Comparison of ENCODE assay signal across 26 mouse cellular contexts in genomic region chr15:7017281-7017845, GRCm38 (mm10).
DNase-seq lines count a peak whose midpoint lies in the region; ATAC-seq and TF ChIP-seq lines count a peak whose summit lies in the region.
"Had no signal": no experiment of that assay in that cellular context is flagged by ENCODE, and none has a peak within 500 bp of the region (broad histone marks: within the 10 kb centered on the region; RNA-seq: fewer than 3 reads in every experiment).

No protein-coding gene starts in this region.

- TF ChIP-seq EP300 in lung, postnatal 0 days (IDR thresholded peaks at IDR 0.05): no peak

- no peaks in the 10 kb centered on the region for H3K4me1 ChIP-seq in embryonic facial prominence, embryonic 14.5 days (ENCODE audit: control insufficient read depth, insufficient read depth, low read length)
- peaks cover 12% of the 10 kb centered on the region; the same call in 1 of the 2 replicates for H3K4me1 ChIP-seq in embryonic facial prominence, embryonic 10.5 days
- H3K4me1 ChIP-seq in lung, postnatal 0 days (ENCODE audit: insufficient read depth, low read depth, low read length): no peaks in the 10 kb centered on the region
- H3K4me1 ChIP-seq: forebrain, embryonic 13.5 days; midbrain, embryonic 15.5 days had no signal

- H3K27ac ChIP-seq in embryonic facial prominence, embryonic 14.5 days (replicated peaks; ENCODE audit: low read depth, low read length): no peak overlapping the region
- no peak overlapping the region for H3K27ac ChIP-seq in embryonic facial prominence, embryonic 10.5 days (replicated peaks)
- no peak overlapping the region for H3K27ac ChIP-seq in lung, postnatal 0 days (ENCODE audit: low read length)
- H3K27ac ChIP-seq: forebrain, embryonic 13.5 days; gastrocnemius, adult 2 months; hindbrain, embryonic 14.5 days; layer of hippocampus, adult 2 months; limb, embryonic 12.5 days; midbrain, embryonic 15.5 days had no signal

- WGBS in embryonic facial prominence, embryonic 14.5 days: 61% methylated on average over 6 of the region's 6 CpGs
- 79% methylated on average over 6 of the region's 6 CpGs for WGBS in embryonic facial prominence, embryonic 10.5 days
- 51% methylated on average over 6 of the region's 6 CpGs for WGBS in lung, postnatal 0 days

- DNase-seq in embryonic facial prominence, embryonic 14.5 days (ENCODE audit: low spot score): peak; percentile 39
- DNase-seq in embryonic facial prominence, embryonic 10.5 days (ENCODE audit: low spot score): no peak
- DNase-seq in lung, postnatal 0 days (ENCODE audit: low spot score): peak; percentile 25
- no peak for DNase-seq in lung, postnatal 36 days
- no peak for DNase-seq in right cerebral cortex, adult 18-20 months
- DNase-seq: adrenal gland, postnatal 25 days; cerebellum, adult 9-10 months; gastrocnemius, adult 2 months; heart, postnatal 4 days; kidney, adult 8-10 months; kidney, postnatal 14 days; lung, adult 18-20 months; lung, postnatal 14 days; thymus, adult 18-20 months; thymus, postnatal 36 days had no signal

- TF ChIP-seq CTCF in lung, postnatal 0 days (IDR thresholded peaks at IDR 0.05): no peak

- no peaks in the 10 kb centered on the region for H3K9me3 ChIP-seq in embryonic facial prominence, embryonic 14.5 days (ENCODE audit: control insufficient read depth, low read length)
- H3K9me3 ChIP-seq in embryonic facial prominence, embryonic 10.5 days: no peaks in the 10 kb centered on the region
- H3K9me3 ChIP-seq in lung, postnatal 0 days (ENCODE audit: low read length): no peaks in the 10 kb centered on the region
- H3K9me3 ChIP-seq: forebrain, embryonic 13.5 days; G1E; heart, embryonic 12.5 days; limb, embryonic 12.5 days; midbrain, embryonic 15.5 days had no signal

- no peak overlapping the region for H3K4me3 ChIP-seq in embryonic facial prominence, embryonic 14.5 days (ENCODE audit: low read depth, low read length)
- no peak overlapping the region for H3K4me3 ChIP-seq in embryonic facial prominence, embryonic 10.5 days
- H3K4me3 ChIP-seq in lung, postnatal 0 days (ENCODE audit: low read depth, low read length): no peak overlapping the region
- H3K4me3 ChIP-seq: erythroblast, embryonic 14.5 days; forebrain, embryonic 13.5 days; gastrocnemius, adult 2 months; heart, embryonic 12.5 days; layer of hippocampus, adult 2 months; limb, embryonic 12.5 days; midbrain, embryonic 15.5 days had no signal

- H3K9ac ChIP-seq in embryonic facial prominence, embryonic 14.5 days (ENCODE audit: low read depth, low read length): no peak overlapping the region
- H3K9ac ChIP-seq in lung, postnatal 0 days (replicated peaks; ENCODE audit: low read depth): no peak overlapping the region
- H3K9ac ChIP-seq: forebrain, embryonic 13.5 days; heart, embryonic 12.5 days; hindbrain, embryonic 14.5 days; limb, embryonic 12.5 days; midbrain, embryonic 15.5 days had no signal

- no peak overlapping the region for H3K4me2 ChIP-seq in embryonic facial prominence, embryonic 14.5 days (ENCODE audit: low read depth, low read length)
- H3K4me2 ChIP-seq in lung, postnatal 0 days (replicated peaks; ENCODE audit: low read depth, low read length): no peak overlapping the region
- H3K4me2 ChIP-seq: forebrain, embryonic 13.5 days; heart, embryonic 12.5 days; hindbrain, embryonic 14.5 days; limb, embryonic 12.5 days; liver, embryonic 11.5 days; midbrain, embryonic 15.5 days had no signal

- H3K27me3 ChIP-seq in embryonic facial prominence, embryonic 14.5 days (replicated peaks; ENCODE audit: control insufficient read depth, insufficient read depth, low read length): no peaks in the 10 kb centered on the region
- H3K27me3 ChIP-seq in embryonic facial prominence, embryonic 10.5 days (replicated peaks; ENCODE audit: low read depth, poor library complexity, severe bottlenecking): no peaks in the 10 kb centered on the region
- H3K27me3 ChIP-seq in lung, postnatal 0 days (replicated peaks; ENCODE audit: insufficient read depth, low read length): no peaks in the 10 kb centered on the region
- H3K27me3 ChIP-seq: forebrain, embryonic 13.5 days; heart, embryonic 12.5 days; limb, embryonic 12.5 days; midbrain, embryonic 15.5 days had no signal

- H3K36me3 ChIP-seq in embryonic facial prominence, embryonic 14.5 days (ENCODE audit: control insufficient read depth, insufficient read depth, low read length): no peaks in the 10 kb centered on the region
- H3K36me3 ChIP-seq in embryonic facial prominence, embryonic 10.5 days (replicated peaks): no peaks in the 10 kb centered on the region
- H3K36me3 ChIP-seq in lung, postnatal 0 days (ENCODE audit: insufficient read depth, low read length): no peaks in the 10 kb centered on the region
- H3K36me3 ChIP-seq: G1E; heart, embryonic 12.5 days; limb, embryonic 12.5 days; midbrain, embryonic 15.5 days had no signal

- 0 out of 2 replicates have a peak, but pooled peaks have one; percentile 18 for ATAC-seq in embryonic facial prominence, embryonic 14.5 days (ENCODE audit: low read depth)
- ATAC-seq in lung, postnatal 0 days: no peak
- peak; percentile 58 for ATAC-seq in granulocyte monocyte progenitor cell, adult 5-6 weeks (replicated peaks; ENCODE audit: poor library complexity, severe bottlenecking)
- no peak for ATAC-seq in monocyte, adult 5-6 weeks (replicated peaks; ENCODE audit: insufficient number of reproducible peaks, low FRiP score, low TSS enrichment, poor library complexity, severe bottlenecking)
- ATAC-seq: forebrain, embryonic 13.5 days; midbrain, embryonic 15.5 days had no signal

Comparison
In these comparisons a context has a peak if more than half of its experiments do, and no peak if none do; other contexts are left out.
1. DNase-seq: peak in embryonic facial prominence, embryonic 14.5 days (single experiment) and lung, postnatal 0 days (single experiment); none in embryonic facial prominence, embryonic 10.5 days (single experiment), lung, postnatal 36 days (single experiment) and right cerebral cortex, adult 18-20 months (single experiment).
2. ATAC-seq: peak in embryonic facial prominence, embryonic 14.5 days (single experiment) and granulocyte monocyte progenitor cell, adult 5-6 weeks (single experiment); none in lung, postnatal 0 days (single experiment) and monocyte, adult 5-6 weeks (single experiment).